Mouse (Mus musculus): ENCODE data around the gene Rasl12.

- TF ChIP-seq CTCF (IDR thresholded peaks at IDR 0.05; ENCODE audit: low read depth), result no peak
- TF ChIP-seq EP300 (IDR thresholded peaks at IDR 0.05; ENCODE audit: low read depth), result no peak
Observed at GRCm38 (mm10) chr9:65462544-65462943, 64.2 kb downstream of the Rasl12 start.
